Comparison of ENCODE assay signal across 10 mouse cellular contexts in genomic region chr11:109032729-109033128, GRCm38 (mm10).
DNase-seq lines count a peak whose midpoint lies in the region; ATAC-seq lines count a peak whose summit lies in the region.
"Had no signal": no experiment of that assay in that cellular context is flagged by ENCODE, and none has a peak within 500 bp of the region (broad histone marks: within the 10 kb centered on the region; RNA-seq: fewer than 3 reads in every experiment).

No protein-coding gene starts in this region.

- no peak for ATAC-seq in forebrain, embryonic 12.5 days (ENCODE audit: low FRiP score)
- peak; percentile 77 for ATAC-seq in midbrain, embryonic 13.5 days
- no peak for ATAC-seq in megakaryocyte progenitor cell, adult 5-6 weeks (replicated peaks; ENCODE audit: poor library complexity)
- no peak for ATAC-seq in heart, embryonic 12.5 days (ENCODE audit: insufficient number of reproducible peaks, low FRiP score)

- no peak overlapping the region for H3K4me3 ChIP-seq in forebrain, embryonic 12.5 days (replicated peaks)
- H3K4me3 ChIP-seq in midbrain, embryonic 13.5 days (replicated peaks) = no peak overlapping the region
- H3K4me3 ChIP-seq in heart, embryonic 12.5 days = no peak overlapping the region
- H3K4me3 ChIP-seq: embryonic facial prominence, embryonic 15.5 days had no signal

- H3K27me3 ChIP-seq in forebrain, embryonic 12.5 days = peaks cover 2% of the 10 kb centered on the region; the same call in 1 of the 2 replicates
- H3K27me3 ChIP-seq in midbrain, embryonic 13.5 days = no peaks in the 10 kb centered on the region
- H3K27me3 ChIP-seq in heart, embryonic 12.5 days (replicated peaks) = peaks cover 30% of the 10 kb centered on the region
- H3K27me3 ChIP-seq: embryonic facial prominence, embryonic 15.5 days had no signal

- H3K9ac ChIP-seq in forebrain, embryonic 12.5 days = no peak overlapping the region
- H3K9ac ChIP-seq in midbrain, embryonic 13.5 days (replicated peaks) = no peak overlapping the region
- H3K9ac ChIP-seq in heart, embryonic 12.5 days = no peak overlapping the region
- H3K9ac ChIP-seq: embryonic facial prominence, embryonic 15.5 days had no signal

- H3K27ac ChIP-seq in forebrain, embryonic 12.5 days = 0 out of 2 replicates have a peak overlapping the region, but pooled peaks have one; percentile 36
- H3K27ac ChIP-seq in midbrain, embryonic 13.5 days = peak overlapping the region; percentile 62
- no peak overlapping the region for H3K27ac ChIP-seq in heart, embryonic 12.5 days (ENCODE audit: poor library complexity, severe bottlenecking)
- H3K27ac ChIP-seq: embryonic facial prominence, embryonic 15.5 days had no signal

- no peaks in the 10 kb centered on the region for H3K36me3 ChIP-seq in forebrain, embryonic 12.5 days (replicated peaks)
- H3K36me3 ChIP-seq in midbrain, embryonic 13.5 days = no peaks in the 10 kb centered on the region
- no peaks in the 10 kb centered on the region for H3K36me3 ChIP-seq in heart, embryonic 12.5 days
- H3K36me3 ChIP-seq: embryonic facial prominence, embryonic 15.5 days had no signal

- DNase-seq in cerebellum, postnatal 14 days = peak; percentile 55 to 57
- DNase-seq in cerebellum, adult 9-10 months = no peak
- DNase-seq in layer of hippocampus, postnatal 10 days (ENCODE audit: low spot score in 2 of 2) = peak; percentile 77 to 82
- no peak for DNase-seq in thymus, postnatal 4 days
- DNase-seq: kidney, adult 8-10 months had no signal

- H3K4me2 ChIP-seq in forebrain, embryonic 12.5 days = no peak overlapping the region
- H3K4me2 ChIP-seq in midbrain, embryonic 13.5 days (replicated peaks) = no peak overlapping the region
- no peak overlapping the region for H3K4me2 ChIP-seq in heart, embryonic 12.5 days
- H3K4me2 ChIP-seq: embryonic facial prominence, embryonic 15.5 days had no signal

- peaks cover 23% of the 10 kb centered on the region for H3K4me1 ChIP-seq in forebrain, embryonic 12.5 days
- peaks cover 26% of the 10 kb centered on the region; the same call in 1 of the 2 replicates for H3K4me1 ChIP-seq in midbrain, embryonic 13.5 days (replicated peaks)
- no peaks in the 10 kb centered on the region for H3K4me1 ChIP-seq in heart, embryonic 12.5 days (replicated peaks)
- H3K4me1 ChIP-seq: embryonic facial prominence, embryonic 15.5 days had no signal

- no peaks in the 10 kb centered on the region for H3K9me3 ChIP-seq in forebrain, embryonic 12.5 days
- H3K9me3 ChIP-seq in midbrain, embryonic 13.5 days = no peaks in the 10 kb centered on the region
- H3K9me3 ChIP-seq in heart, embryonic 12.5 days (replicated peaks) = no peaks in the 10 kb centered on the region
- H3K9me3 ChIP-seq: embryonic facial prominence, embryonic 15.5 days had no signal

- 18% methylated on average over 6 of the region's 6 CpGs for WGBS in forebrain, embryonic 12.5 days
- WGBS in midbrain, embryonic 13.5 days = 13% methylated on average over 6 of the region's 6 CpGs
- WGBS in heart, embryonic 12.5 days = 66% methylated on average over 6 of the region's 6 CpGs

Comparison
In these comparisons a context has a peak if more than half of its experiments do, and no peak if none do; other contexts are left out.
1. DNase-seq: peak in cerebellum, postnatal 14 days (2 of 2) and layer of hippocampus, postnatal 10 days (2 of 2); none in cerebellum, adult 9-10 months (single experiment) and thymus, postnatal 4 days (single experiment).